Mouse (Mus musculus) megakaryocyte progenitor cell, adult 5-6 weeks (primary cell): ENCODE measurements around the gene Camsap2. TPM values are rescaled to one million over a fixed set of nuclear protein-coding genes. Genes with fewer than 3 reads are reported as not detected.

ENCODE experiments used
- ATAC-seq: replicated peaks from 2 replicates; pipeline ENCODE4 v1.8.0; 2016; ENCODE audit warnings: mild to moderate bottlenecking, moderate TSS enrichment, inconsistent platforms; ENCODE audit not compliant: poor library complexity
- total RNA-seq, 2 experiments: library from RNA; stranded (forward) in 1 of 2; stranded (reverse) in 1 of 2; fragments of 157-497, 149-512 nt in 1 of 2; fragments of 200-1000 nt in 1 of 2; gene quantifications; 2 replicates each; pipeline versions ENCODE4 v1.2.3 to v1.2.4; 2015 to 2017

Camsap2 gene
- total RNA-seq, 2 experiments from 2014 or later = 8.6 to 11.5 TPM

GRCm38 (mm10) chr1:136259893-136260634, 85.8 kb downstream of the Camsap2 start:
- peak; percentile 9; the same call in 1 of the 2 replicates for ATAC-seq

- ATAC-seq = no peak
Observed at GRCm38 (mm10) chr1:136259543-136259892, 86.4 kb downstream of the Camsap2 start.

- ATAC-seq = no peak
Observed at GRCm38 (mm10) chr1:136258495-136258894, 87.4 kb downstream of the Camsap2 start.

- ATAC-seq = no peak
Observed at GRCm38 (mm10) chr1:136255657-136256056, 90.2 kb downstream of the Camsap2 start.

- peak; percentile 58 for ATAC-seq
Observed at GRCm38 (mm10) chr1:136255174-136255573, 90.7 kb downstream of the Camsap2 start.

GRCm38 (mm10) chr1:136254503-136255065, 91.3 kb downstream of the Camsap2 start:
- no peak for ATAC-seq

- peak; percentile 38 for ATAC-seq
Observed at GRCm38 (mm10) chr1:136253472-136253871, 92.4 kb downstream of the Camsap2 start.

- ATAC-seq = peak; percentile 77
Observed at GRCm38 (mm10) chr1:136249662-136250061, 96.2 kb downstream of the Camsap2 start.

- ATAC-seq = peak; percentile 53
Observed at GRCm38 (mm10) chr1:136247393-136247792, 98.5 kb downstream of the Camsap2 start.

GRCm38 (mm10) chr1:136244469-136244868, 101.4 kb downstream of the Camsap2 start:
- no peak for ATAC-seq

GRCm38 (mm10) chr1:136241801-136242200, 104.1 kb downstream of the Camsap2 start:
- ATAC-seq = no peak

- ATAC-seq = no peak
Observed at GRCm38 (mm10) chr1:136238495-136238894, 107.4 kb downstream of the Camsap2 start.

- ATAC-seq = peak; percentile 54; the same call in 1 of the 2 replicates
Observed at GRCm38 (mm10) chr1:136234595-136235092, 111.3 kb downstream of the Camsap2 start.

- peak; percentile 70 for ATAC-seq
Observed at GRCm38 (mm10) chr1:136233892-136234594, 111.9 kb downstream of the Camsap2 start, which contains the start of gene Inava. Gene Inava, minus strand, starts transcription at chr1:136234264.

GRCm38 (mm10) chr1:136232986-136233790, 112.7 kb downstream of the Camsap2 start:
- ATAC-seq = no peak

- no peak for ATAC-seq
Observed at GRCm38 (mm10) chr1:136232285-136232926, 113.5 kb downstream of the Camsap2 start.

GRCm38 (mm10) chr1:136231596-136231995, 114.3 kb downstream of the Camsap2 start:
- no peak for ATAC-seq

GRCm38 (mm10) chr1:136230201-136230600, 115.7 kb downstream of the Camsap2 start:
- ATAC-seq = no peak

GRCm38 (mm10) chr1:136229040-136229373, 116.9 kb downstream of the Camsap2 start:
- no peak for ATAC-seq

GRCm38 (mm10) chr1:136228328-136229039, 117.4 kb downstream of the Camsap2 start:
- ATAC-seq = peak; percentile 45; the same call in 1 of the 2 replicates
